Mouse (Mus musculus) liver, adult 2 months (tissue): Measurements from ENCODE around the gene Clic1. TPM values are rescaled to one million over a fixed set of nuclear protein-coding genes. Genes with fewer than 3 reads are reported as not detected.
A peak's percentile ranks its signal among the peaks of the same experiment; 100 is the strongest.

Experiments
- DNase-seq: peaks from one replicate; pipeline ENCODE4 v3.0.0-alpha.2; 2011; ENCODE audit warnings: low read depth, low spot score; ENCODE audit errors: extremely low read depth
- H3K27ac ChIP-seq: fragments of 200-500 bp; replicated peaks from 2 replicates; pipeline ENCODE4 v1.5.1; 2012; ENCODE audit warnings: low read depth, mild to moderate bottlenecking, control low read depth, inconsistent platforms, low read length; ENCODE audit not compliant: insufficient read depth
- H3K27me3 ChIP-seq: fragments of 200-500 bp; 2 replicates; pipeline ENCODE4 v1.6.1; 2012; ENCODE audit warnings: mild to moderate bottlenecking, moderate library complexity, low read length, inconsistent platforms; ENCODE audit not compliant: control insufficient read depth, insufficient read depth
- H3K36me3 ChIP-seq: fragments of 200-500 bp; 2 replicates; pipeline ENCODE4 v1.6.1; 2012; ENCODE audit warnings: low read length, inconsistent platforms; ENCODE audit not compliant: control insufficient read depth, insufficient read depth
- H3K4me1 ChIP-seq: fragments of 200-500 bp; 2 replicates; pipeline ENCODE4 v1.6.1; 2011; ENCODE audit warnings: low read length; ENCODE audit not compliant: control insufficient read depth, insufficient read depth
- H3K4me3 ChIP-seq: fragments of 200-500 bp; 2 replicates; pipeline ENCODE4 v1.5.1; 2011; ENCODE audit warnings: low read depth, mild to moderate bottlenecking, control low read depth, low read length, moderate library complexity; ENCODE audit not compliant: insufficient read depth
- H3K79me2 ChIP-seq: fragments of 200-500 bp; 2 replicates; pipeline ENCODE4 v1.6.1; 2012; ENCODE audit warnings: inconsistent platforms, mild to moderate bottlenecking, low read length, moderate library complexity; ENCODE audit not compliant: control insufficient read depth, insufficient read depth
- H3K9ac ChIP-seq: fragments of 200-500 bp; 2 replicates; pipeline ENCODE4 v1.6.1; 2012; ENCODE audit warnings: low read depth, mild to moderate bottlenecking, control low read depth, inconsistent platforms, low read length
- CTCF ChIP-seq: fragments of 200-500 bp; IDR thresholded peaks from 2 replicates; pipeline ENCODE4 v1.5.1; 2011; ENCODE audit warnings: low read depth, low read length, control low read depth
- POLR2A ChIP-seq: fragments of 200-500 bp; IDR thresholded peaks from 2 replicates; pipeline ENCODE4 v1.6.1; 2011; ENCODE audit warnings: low read length, control low read depth; ENCODE audit not compliant: insufficient read depth; ENCODE audit errors: extremely low read depth
- WGBS: fragments of 180-500 bp; shearing (Covaris S2); methylation state at CpG from one replicate; pipeline ENCODE4 v1.1.7; 2018; 5-methylcytosine and 5-hydroxymethylcytosine counted together
- polyA plus RNA-seq: library from polyadenylated mRNA; depleted of rRNA; stranded (reverse); fragments of >200 nt; gene quantifications from 2 replicates; pipeline ENCODE4 v1.2.3, GENCODE M21; 2012
- total RNA-seq: library from RNA; depleted of rRNA; stranded (reverse); fragments of >200 nt; gene quantifications from 2 replicates; pipeline ENCODE4 v1.2.3, GENCODE M21; 2014

The Clic1 gene
- total and polyA plus RNA-seq, 2 experiments: 16.8 to 20.3 TPM

DNA sequence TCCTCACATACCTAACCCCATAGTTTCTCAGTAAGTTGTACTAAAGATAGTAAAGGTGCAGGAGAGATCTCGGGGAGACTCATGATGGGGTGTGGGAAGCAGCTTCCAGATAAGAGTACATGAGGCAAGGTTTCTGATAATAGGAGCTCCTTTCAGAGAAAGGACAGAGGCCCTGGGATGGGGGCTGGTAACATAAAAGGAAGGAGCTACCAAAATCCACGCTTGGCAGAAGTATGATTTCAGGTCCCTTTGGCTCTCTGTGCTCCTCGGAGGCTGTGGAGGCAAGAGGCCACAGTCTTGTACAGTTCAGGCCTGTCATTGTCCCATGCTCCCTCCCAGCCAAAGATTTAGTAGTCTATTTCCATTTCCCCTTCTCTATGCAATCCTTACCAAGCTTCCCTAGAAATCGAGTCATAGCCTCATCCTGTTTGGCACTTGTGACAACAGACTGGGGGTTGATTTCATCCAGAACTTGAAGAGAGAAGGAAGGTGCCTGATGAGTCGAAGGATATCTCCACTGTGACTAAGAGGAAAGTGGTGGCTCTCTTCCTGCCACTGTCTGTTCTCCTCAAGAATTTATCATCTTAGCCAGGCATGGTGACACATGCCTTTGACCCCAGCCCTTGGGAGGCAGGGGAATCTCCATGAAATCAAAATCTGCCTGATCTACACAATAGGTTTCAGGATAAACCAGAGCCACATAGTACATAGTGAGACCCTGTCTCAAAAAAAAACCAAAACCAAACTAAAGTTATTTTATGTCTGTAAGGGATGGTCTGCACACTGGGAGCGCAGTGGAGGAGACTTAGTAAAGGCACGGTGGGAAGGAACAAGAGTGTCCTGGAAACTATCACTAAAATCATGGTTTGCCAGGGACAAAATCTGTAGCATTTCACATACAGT is 4.6 kb upstream of the Clic1 start:
- whole genome bisulfite sequencing: 79% methylated on average over 7 of the region's 7 CpGs
- no peak for DNase-seq
- H3K79me2 ChIP-seq: no peaks in the 10 kb centered on the region
- H3K27ac ChIP-seq: no peak overlapping the region
- no peaks in the 10 kb centered on the region for H3K27me3 ChIP-seq
- H3K4me3 ChIP-seq: no peak overlapping the region
- no peak overlapping the region for H3K9ac ChIP-seq
- peaks cover 16% of the 10 kb centered on the region for H3K4me1 ChIP-seq
- no peaks in the 10 kb centered on the region for H3K36me3 ChIP-seq
- no peak for TF ChIP-seq CTCF
- TF ChIP-seq POLR2A: no peak

DNA sequence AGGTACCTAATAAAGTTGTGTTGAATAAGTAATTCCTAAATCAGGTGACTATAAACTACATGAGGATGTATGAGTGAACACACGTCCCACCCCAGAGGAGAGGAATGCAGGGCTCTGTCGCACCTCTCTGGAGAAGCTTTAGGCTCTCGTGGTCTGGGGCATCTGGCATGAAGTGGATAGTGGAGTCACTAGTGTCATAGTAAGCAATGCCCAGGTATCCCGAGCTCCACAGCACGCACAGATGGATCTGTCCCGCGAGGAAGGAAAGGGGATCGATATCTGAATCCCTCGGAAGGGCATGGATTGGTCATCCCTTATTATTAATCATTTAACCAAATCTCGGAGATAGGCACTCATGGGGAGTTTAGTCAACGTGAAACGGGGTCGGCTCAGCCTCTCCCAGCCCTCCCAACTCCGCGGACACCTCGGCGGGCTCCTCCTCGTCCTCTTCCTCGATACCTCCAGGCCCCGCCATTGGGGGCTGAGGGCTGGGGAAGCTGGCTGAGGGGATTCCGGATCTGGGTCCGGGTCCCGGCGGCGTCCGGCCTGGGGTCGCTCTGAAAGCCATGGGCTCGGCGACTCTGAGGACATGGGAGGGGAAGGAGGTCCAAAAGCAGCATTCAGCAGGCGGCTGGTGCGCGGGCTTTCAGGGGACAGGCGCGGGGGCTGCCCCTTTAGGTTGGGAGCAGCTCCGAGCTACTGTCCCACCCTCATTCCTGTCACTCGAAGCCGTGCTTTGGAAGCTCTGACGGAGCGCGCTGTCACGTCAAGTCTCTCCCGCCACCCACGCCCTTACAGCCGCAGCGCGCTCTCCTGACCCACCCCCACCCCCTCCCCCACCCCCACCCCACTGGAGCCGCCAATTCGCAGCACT is 3.7 kb upstream of the Clic1 start:
- H3K79me2 ChIP-seq: no peaks in the 10 kb centered on the region
- DNase-seq: no peak
- peak overlapping the region; percentile 59 for H3K4me3 ChIP-seq
- peak overlapping the region; percentile 70 for H3K9ac ChIP-seq
- H3K4me1 ChIP-seq: peaks cover 16% of the 10 kb centered on the region
- WGBS: 5% methylated on average over 46 of the region's 48 CpGs
- no peaks in the 10 kb centered on the region for H3K27me3 ChIP-seq
- no peak for TF ChIP-seq POLR2A
- TF ChIP-seq CTCF: no peak
- peak overlapping the region; percentile 37 for H3K27ac ChIP-seq
- H3K36me3 ChIP-seq: no peaks in the 10 kb centered on the region

GRCm38 (mm10) chr17:35046681-35047455 is 2.9 kb upstream of the Clic1 start, which contains the start of gene Msh5:
Gene Msh5, minus strand, starts transcription at chr17:35046745.
- Histone ChIP-seq H3K9ac (peak within 1 kb of the TSS; percentile 78), H3K27me3 (no peaks in the 10 kb centered on the region), H3K4me3 (peak within 1 kb of the TSS; percentile 59), H3K36me3 (no peaks in the 10 kb centered on the region), H3K4me1 (peaks cover 16% of the 10 kb centered on the region), H3K79me2 (no peaks in the 10 kb centered on the region), H3K27ac (peak within 1 kb of the TSS; percentile 96)
- TF ChIP-seq POLR2A (no peak), CTCF (no peak)
- WGBS: under 1% methylated on average over 33 of the region's 33 CpGs
- peak; percentile 94 for DNase-seq

GRCm38 (mm10) chr17:35047688-35048087 is 2.1 kb upstream of the Clic1 start:
- Histone ChIP-seq H3K36me3 (no peaks in the 10 kb centered on the region; the same call in 1 of the 2 replicates), H3K79me2 (no peaks in the 10 kb centered on the region), H3K27me3 (no peaks in the 10 kb centered on the region), H3K9ac (peak overlapping the region; percentile 78), H3K4me3 (no peak overlapping the region), H3K4me1 (peaks cover 16% of the 10 kb centered on the region), H3K27ac (peak overlapping the region; percentile 96)
- peak; percentile 99 for DNase-seq
- TF ChIP-seq POLR2A (no peak), CTCF (no peak)
- 7% methylated on average over 1 of the region's 1 CpGs for WGBS

DNA sequence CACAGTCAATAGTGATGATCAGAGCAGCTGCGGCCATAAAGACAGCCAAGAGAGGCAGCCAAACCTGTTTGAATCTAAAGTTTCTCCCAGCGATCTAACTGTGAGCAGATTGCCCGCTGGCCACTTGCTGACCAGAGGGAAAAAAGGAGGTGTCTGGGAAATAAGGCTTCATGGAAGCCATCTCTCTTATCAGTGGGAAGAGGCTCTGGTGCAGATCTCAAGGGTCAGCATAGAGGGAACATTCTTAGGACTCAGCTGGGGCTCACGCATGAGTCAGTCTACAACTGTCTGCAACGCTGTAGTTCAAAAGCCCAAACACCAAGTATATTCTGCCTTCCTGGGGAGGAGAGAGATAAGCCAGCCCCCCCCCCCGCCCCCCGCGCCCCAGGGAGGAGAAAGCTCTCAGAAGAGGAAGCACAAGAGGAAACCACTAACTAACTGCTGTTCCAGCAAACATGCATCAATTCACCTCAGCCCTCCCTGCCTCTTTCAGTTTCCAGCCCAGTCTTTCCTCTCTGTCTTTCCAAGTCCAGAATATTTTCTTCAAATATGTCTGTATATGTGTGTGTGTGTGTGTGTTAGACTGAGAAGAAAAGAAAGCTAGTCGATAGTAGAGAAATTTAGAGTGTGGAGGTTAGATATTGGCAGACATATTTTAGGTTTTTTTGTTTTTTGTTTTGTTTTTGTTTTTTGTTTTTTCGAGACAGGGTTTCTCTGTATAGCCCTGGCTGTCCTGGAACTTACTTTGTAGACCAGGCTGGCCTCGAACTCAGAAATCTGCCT is 1.4 kb upstream of the Clic1 start:
- DNase-seq: no peak
- Histone ChIP-seq H3K79me2 (no peaks in the 10 kb centered on the region), H3K27me3 (no peaks in the 10 kb centered on the region), H3K36me3 (peaks cover 1% of the 10 kb centered on the region; the same call in 1 of the 2 replicates), H3K9ac (peak overlapping the region; percentile 33), H3K4me1 (peaks cover 16% of the 10 kb centered on the region), H3K4me3 (no peak overlapping the region), H3K27ac (peak overlapping the region; percentile 96)
- TF ChIP-seq POLR2A (no peak), CTCF (no peak)
- 15% methylated on average over 11 of the region's 11 CpGs for WGBS
